Mouse (Mus musculus): ENCODE data around the gene Fbxo17.

DNA sequence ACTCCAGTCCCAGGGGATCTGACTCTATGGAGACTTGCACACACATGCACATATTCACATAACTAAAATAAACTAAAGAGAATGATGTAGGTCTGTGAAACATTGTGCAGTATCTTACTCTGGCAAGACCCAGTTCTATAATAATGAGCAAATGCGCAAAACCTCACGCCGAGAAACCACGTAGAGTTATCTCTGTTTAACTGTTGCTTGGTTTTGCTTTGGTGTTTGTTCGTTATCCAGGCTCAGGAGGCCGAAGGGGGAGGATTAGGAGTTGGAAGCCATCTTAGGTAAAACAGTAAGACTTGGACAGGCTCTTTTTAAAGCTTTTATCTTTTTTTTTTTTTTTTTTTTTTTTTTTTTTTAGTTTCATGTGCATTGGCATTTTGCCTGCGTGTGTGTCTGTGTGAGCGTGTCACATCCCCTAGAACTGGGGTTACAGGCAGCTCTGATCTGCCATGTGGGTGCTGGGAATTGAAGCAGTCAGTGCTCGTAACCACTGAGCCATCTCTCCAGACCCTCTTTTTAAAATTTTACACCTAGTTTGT is 52.9 kb downstream of the Fbxo17 start:
- TF ChIP-seq CTCF (IDR thresholded peaks at IDR 0.05; ENCODE audit: borderline replicate concordance, extremely low read depth, insufficient read depth, insufficient read length) (no peak), POLR2A (IDR thresholded peaks at IDR 0.05; ENCODE audit: borderline replicate concordance, extremely low read depth, insufficient read depth, insufficient read length, poor library complexity, severe bottlenecking) (no peak)

Measured in brain, embryonic 14.5 days (tissue).